In the genomic region with DNA sequence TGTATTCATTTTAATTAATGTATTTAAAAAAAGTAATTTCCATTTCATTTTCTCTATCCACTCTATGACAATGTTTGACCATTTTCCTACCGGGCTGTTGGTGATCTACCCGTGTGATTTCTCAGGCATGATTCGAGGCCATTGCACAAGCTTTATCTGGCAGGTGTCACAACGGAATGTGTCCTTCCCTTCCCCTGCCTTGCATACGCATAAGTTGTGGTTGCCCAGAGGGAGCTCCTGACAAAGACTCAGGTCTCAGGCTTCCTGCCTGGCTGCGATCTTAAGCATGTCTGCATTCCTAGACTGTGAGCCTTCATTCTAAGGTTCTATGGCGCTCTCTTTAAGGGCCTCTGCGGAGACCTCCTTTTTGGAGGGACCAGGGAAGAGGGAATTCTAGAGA, we compare ENCODE assay signal across 17 mouse cellular contexts. TPM values are rescaled to one million over a fixed set of nuclear protein-coding genes. Genes with fewer than 3 reads are reported as not detected.
DNase-seq lines count a peak whose midpoint lies in the region; ATAC-seq and TF ChIP-seq lines count a peak whose summit lies in the region.
"Had no signal": no experiment of that assay in that cellular context is flagged by ENCODE, and none has a peak within 500 bp of the region (broad histone marks: within the 10 kb centered on the region; RNA-seq: fewer than 3 reads in every experiment).

No protein-coding gene starts in this region.

- no peak for TF ChIP-seq POLR2A in bone marrow macrophage, adult 2 months (IDR thresholded peaks at IDR 0.05; ENCODE audit: borderline replicate concordance, low read depth, low read length)

- peak overlapping the region; percentile 65 for H3K27ac ChIP-seq in bone marrow macrophage, adult 2 months (ENCODE audit: insufficient read depth, low read depth, low read length)
- H3K27ac ChIP-seq in lung, postnatal 0 days (ENCODE audit: low read length): peak overlapping the region; percentile 65
- no peak overlapping the region for H3K27ac ChIP-seq in forebrain, embryonic 12.5 days
- H3K27ac ChIP-seq: heart, embryonic 15.5 days; liver, embryonic 13.5 days had no signal

- no peak overlapping the region for H3K4me2 ChIP-seq in lung, postnatal 0 days (replicated peaks; ENCODE audit: low read depth, low read length)
- no peak overlapping the region for H3K4me2 ChIP-seq in forebrain, embryonic 12.5 days
- H3K4me2 ChIP-seq: heart, embryonic 15.5 days; hindbrain, embryonic 14.5 days; liver, embryonic 13.5 days; midbrain, embryonic 13.5 days had no signal

- H3K36me3 ChIP-seq in lung, postnatal 0 days (ENCODE audit: insufficient read depth, low read length): no peaks in the 10 kb centered on the region
- H3K36me3 ChIP-seq in forebrain, embryonic 12.5 days (replicated peaks): no peaks in the 10 kb centered on the region
- H3K36me3 ChIP-seq: heart, embryonic 15.5 days; liver, embryonic 13.5 days; midbrain, embryonic 13.5 days had no signal

- TF ChIP-seq CTCF in bone marrow macrophage, adult 2 months (IDR thresholded peaks at IDR 0.05; ENCODE audit: low read depth, low read length): no peak
- no peak for TF ChIP-seq CTCF in lung, postnatal 0 days (IDR thresholded peaks at IDR 0.05)

- peak; percentile 9 for DNase-seq in adrenal gland, adult 2 months
- no peak for DNase-seq in adrenal gland, postnatal 25 days
- DNase-seq in 3134 (ENCODE audit: extremely low read depth, insufficient read length, low spot score): peak; percentile 28
- peak; percentile 64 for DNase-seq in lung, postnatal 0 days (ENCODE audit: low spot score)
- no peak for DNase-seq in gastrocnemius, adult 18-20 months (ENCODE audit: low spot score)
- no peak for DNase-seq in left cerebral cortex, postnatal 25 days (ENCODE audit: low spot score in 2 of 2)
- DNase-seq: cerebellum, adult 11 months; gastrocnemius, postnatal 10 days; kidney, adult 9 months; liver, embryonic 13.5 days; retina, postnatal 1 day had no signal

- H3K9ac ChIP-seq in lung, postnatal 0 days (replicated peaks; ENCODE audit: low read depth): no peak overlapping the region
- no peak overlapping the region for H3K9ac ChIP-seq in forebrain, embryonic 12.5 days
- H3K9ac ChIP-seq: heart, embryonic 15.5 days; hindbrain, embryonic 14.5 days; liver, embryonic 13.5 days; midbrain, embryonic 13.5 days had no signal

- H3K9me3 ChIP-seq in lung, postnatal 0 days (ENCODE audit: low read length): no peaks in the 10 kb centered on the region
- H3K9me3 ChIP-seq in forebrain, embryonic 12.5 days: no peaks in the 10 kb centered on the region
- H3K9me3 ChIP-seq: heart, embryonic 15.5 days; liver, embryonic 13.5 days; midbrain, embryonic 13.5 days had no signal

- no peaks in the 10 kb centered on the region for H3K27me3 ChIP-seq in lung, postnatal 0 days (replicated peaks; ENCODE audit: insufficient read depth, low read length)
- 0 out of 2 replicates have a peak, but pooled peaks cover 3% of the 10 kb centered on the region for H3K27me3 ChIP-seq in forebrain, embryonic 12.5 days
- H3K27me3 ChIP-seq: heart, embryonic 15.5 days; liver, embryonic 13.5 days; midbrain, embryonic 13.5 days had no signal

- intact Hi-C loops in left cerebral cortex, postnatal 25 days (cut with DNase I): no loop called here

- ATAC-seq in lung, postnatal 0 days: peak; percentile 68
- no peak for ATAC-seq in forebrain, embryonic 12.5 days (ENCODE audit: low FRiP score)
- ATAC-seq: forebrain, embryonic 14.5 days; midbrain, embryonic 13.5 days had no signal

- peaks cover 45% of the 10 kb centered on the region for H3K4me1 ChIP-seq in bone marrow macrophage, adult 2 months (ENCODE audit: control insufficient read depth, insufficient read depth, low read length)
- H3K4me1 ChIP-seq in lung, postnatal 0 days (ENCODE audit: insufficient read depth, low read depth, low read length): peaks cover 9% of the 10 kb centered on the region; the same call in 1 of the 2 replicates
- peaks cover 3% of the 10 kb centered on the region; the same call in 1 of the 2 replicates for H3K4me1 ChIP-seq in forebrain, embryonic 12.5 days
- H3K4me1 ChIP-seq: liver, embryonic 13.5 days; midbrain, embryonic 13.5 days had no signal

- TF ChIP-seq EP300 in lung, postnatal 0 days (IDR thresholded peaks at IDR 0.05): no peak

- 34% methylated on average over 8 of the region's 8 CpGs for WGBS in lung, postnatal 0 days
- WGBS in forebrain, embryonic 12.5 days: 58% methylated on average over 8 of the region's 8 CpGs

- no peak overlapping the region for H3K4me3 ChIP-seq in bone marrow macrophage, adult 2 months (ENCODE audit: insufficient read depth, low read length)
- no peak overlapping the region for H3K4me3 ChIP-seq in lung, postnatal 0 days (ENCODE audit: low read depth, low read length)
- H3K4me3 ChIP-seq in forebrain, embryonic 12.5 days (replicated peaks): no peak overlapping the region
- H3K4me3 ChIP-seq: heart, embryonic 15.5 days; liver, embryonic 13.5 days; midbrain, embryonic 13.5 days had no signal

RNA-seq across cellular contexts. Expression of a gene that starts 18.9 kb away (rescaled TPM):
- 10 to 100 TPM; 26.2 to 31.8 TPM for total RNA-seq in adrenal gland, adult 2 months (2021)
- polyA plus RNA-seq in adrenal gland, adult 2 months (2012; rRNA removed): 0.74 and 0.98 TPM in 2 replicates
- 25.5 and 34.0 TPM in 2 replicates for total RNA-seq in adrenal gland, postnatal 25 days (2021)
- 38.3 and 41.3 TPM in 2 replicates for polyA plus RNA-seq in bone marrow macrophage, adult 2 months (2012; ENCODE audit: insufficient read depth, insufficient read length, missing spikeins)
- 12.7 and 17.1 TPM in 2 replicates for polyA plus RNA-seq in lung, postnatal 0 days (2015; fragmentation: Nextera tagmentation; extraction: Ambion mirVana)
- total RNA-seq in gastrocnemius, adult 18-20 months (2021): 1 to 10 TPM; 7.4 to 8.4 TPM
- total RNA-seq in left cerebral cortex, postnatal 25 days (2021): 10 to 100 TPM; 22.3 to 27.9 TPM
- polyA plus RNA-seq in forebrain, embryonic 12.5 days (2016; fragmentation: Nextera tagmentation; extraction: Ambion mirVana): 26.6 and 32.4 TPM in 2 replicates

RNA-seq across cellular contexts. Expression of a gene that starts 42.1 kb away (rescaled TPM):
- 10 to 100 TPM; 19.3 to 32.9 TPM for total RNA-seq in adrenal gland, adult 2 months (2021)
- polyA plus RNA-seq in adrenal gland, adult 2 months (2012; rRNA removed): 0.32 and 0.45 TPM in 2 replicates
- 16.7 and 21.8 TPM in 2 replicates for total RNA-seq in adrenal gland, postnatal 25 days (2021)
- 52.9 and 55.8 TPM in 2 replicates for polyA plus RNA-seq in bone marrow macrophage, adult 2 months (2012; ENCODE audit: insufficient read depth, insufficient read length, missing spikeins)
- 40.3 and 49.9 TPM in 2 replicates for polyA plus RNA-seq in lung, postnatal 0 days (2015; fragmentation: Nextera tagmentation; extraction: Ambion mirVana)
- 1 to 10 TPM; 3.0 to 4.5 TPM for total RNA-seq in gastrocnemius, adult 18-20 months (2021)
- total RNA-seq in left cerebral cortex, postnatal 25 days (2021): 10 to 100 TPM; 22.3 to 23.7 TPM
- polyA plus RNA-seq in forebrain, embryonic 12.5 days (2016; fragmentation: Nextera tagmentation; extraction: Ambion mirVana): 14.2 and 17.0 TPM in 2 replicates

Comparison
In these comparisons a context has a peak if more than half of its experiments do, and no peak if none do; other contexts are left out.
1. DNase-seq: peak in adrenal gland, adult 2 months (single experiment), 3134 (single experiment) and lung, postnatal 0 days (single experiment); none in adrenal gland, postnatal 25 days (single experiment), gastrocnemius, adult 18-20 months (single experiment) and left cerebral cortex, postnatal 25 days (0 of 2).